Mouse (Mus musculus) ES-E14 (cell line): ENCODE data around the gene Hpf1.

Source experiments
- CHD2 ChIP-seq: IDR thresholded peaks from 2 replicates; pipeline ENCODE4 v1.6.1; 2014; ENCODE audit warnings: mild to moderate bottlenecking, low read depth, low read length, inconsistent platforms
- HCFC1 ChIP-seq: IDR thresholded peaks from 2 replicates; pipeline ENCODE4 v1.6.1; 2012; ENCODE audit warnings: low read length, inconsistent platforms, borderline replicate concordance; ENCODE audit not compliant: insufficient read depth

DNA sequence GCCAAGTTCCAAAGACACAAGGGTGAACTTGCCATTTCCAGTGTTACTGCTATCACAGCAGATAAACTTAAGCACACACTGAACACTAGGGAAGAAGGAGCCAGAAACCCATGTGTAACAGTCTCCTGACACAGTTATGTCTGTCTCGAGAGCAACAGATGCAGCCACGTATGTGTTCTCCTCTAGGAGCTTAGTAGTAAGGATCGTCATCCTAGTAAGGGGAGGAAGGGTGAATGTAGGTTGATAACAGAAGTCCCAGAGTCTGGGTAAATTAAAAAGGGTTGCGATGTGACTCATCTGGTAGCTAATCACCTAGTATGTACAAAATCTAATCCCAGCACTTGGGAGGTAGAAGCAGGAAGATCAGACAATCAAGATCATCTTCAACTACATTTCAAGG lies 59.6 kb downstream of the Hpf1 start:
- TF ChIP-seq HCFC1 (no peak), CHD2 (no peak)
